Mouse (Mus musculus): Measurements from ENCODE around the gene Gm4791.

Gene Gm4791

GRCm38 (mm10) chr9:46998338-46998791 lies at the start of gene Gm4791:
Gene Gm4791, plus strand, starts transcription at chr9:46998741.
- no peak for DNase-seq (ENCODE audit: extremely low spot score, low read depth, low spot score)

- no peak for DNase-seq (ENCODE audit: extremely low spot score, low read depth, low spot score)
Measured at GRCm38 (mm10) chr9:46956286-46956685, 42.3 kb upstream of the Gm4791 start.

DNA sequence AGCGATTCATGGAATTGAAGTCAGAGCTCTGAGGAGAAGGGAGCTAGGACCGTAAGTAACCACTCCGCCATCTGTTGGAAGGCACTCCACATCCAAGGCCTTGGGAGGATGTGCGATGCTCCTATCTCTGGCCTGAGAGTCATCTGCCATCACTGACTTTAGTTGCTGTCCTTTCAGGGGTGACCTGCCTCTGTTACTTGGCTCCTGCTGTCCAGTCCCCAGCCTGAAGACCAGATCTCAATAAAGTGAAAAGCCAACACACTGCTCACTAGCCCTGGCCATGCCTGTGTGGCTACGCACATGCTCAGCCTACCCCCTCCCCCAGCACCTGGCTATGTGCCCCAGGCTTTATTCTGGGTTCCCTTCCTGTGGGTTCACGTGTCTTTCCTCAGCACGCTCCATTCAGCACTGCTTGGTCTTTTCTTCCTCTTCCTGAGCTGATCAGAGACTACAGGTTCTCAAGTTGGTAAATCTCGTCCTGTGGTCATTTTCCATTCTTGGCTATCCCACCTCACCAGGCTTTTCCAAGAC lies 41.1 kb upstream of the Gm4791 start:
- DNase-seq (ENCODE audit: extremely low spot score, low read depth, low spot score) = no peak

DNA sequence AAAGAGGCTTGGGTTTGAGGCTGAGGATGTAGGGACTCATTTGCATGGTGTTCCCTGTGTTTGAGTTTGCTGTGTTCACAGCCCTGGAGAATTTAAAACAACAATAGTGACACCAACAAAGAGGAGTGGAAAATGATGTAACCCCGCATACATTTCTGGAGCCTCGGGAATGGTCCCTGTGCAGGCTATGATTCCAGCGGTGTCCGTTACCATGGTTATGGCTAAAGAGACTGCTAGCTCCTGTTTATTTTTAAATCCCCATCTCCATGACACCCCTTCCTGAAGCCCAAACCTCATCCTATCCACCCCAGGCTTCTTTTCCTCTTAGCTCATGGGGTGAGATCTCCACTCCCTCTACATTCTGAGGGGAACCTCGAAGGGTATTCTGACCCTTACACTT lies 32.5 kb upstream of the Gm4791 start:
- no peak for DNase-seq (ENCODE audit: extremely low spot score, low read depth, low spot score)

GRCm38 (mm10) chr9:46968970-46969369 lies 29.6 kb upstream of the Gm4791 start:
- no peak for DNase-seq (ENCODE audit: extremely low spot score, low read depth, low spot score)

- no peak for DNase-seq (ENCODE audit: extremely low spot score, low read depth, low spot score)
Measured at GRCm38 (mm10) chr9:46969406-46969805, 29.1 kb upstream of the Gm4791 start.

- DNase-seq (ENCODE audit: extremely low spot score, low read depth, low spot score) = no peak
Measured at GRCm38 (mm10) chr9:46978806-46979205, 19.7 kb upstream of the Gm4791 start.

- no peak for DNase-seq (ENCODE audit: extremely low spot score, low read depth, low spot score)
Measured at GRCm38 (mm10) chr9:46980111-46980510, 18.4 kb upstream of the Gm4791 start.

- no peak for DNase-seq (ENCODE audit: extremely low spot score, low read depth, low spot score)
Measured at GRCm38 (mm10) chr9:46983471-46983870, 15.1 kb upstream of the Gm4791 start.

- no peak for DNase-seq (ENCODE audit: extremely low spot score, low read depth, low spot score)
Measured at GRCm38 (mm10) chr9:47041569-47041968, 43.0 kb downstream of the Gm4791 start.
